Mouse (Mus musculus) liver, embryonic 14.5 days (tissue): ENCODE measurements around the gene Rplp0. TPM values are rescaled to one million over a fixed set of nuclear protein-coding genes. Genes with fewer than 3 reads are reported as not detected.
"Not testable (repeated sequence)": the region's sequence is repeated elsewhere in the genome, so short reads cannot be mapped to it uniquely, and the experiment has no call there.

Source experiments
- ATAC-seq: fragments of 200-750 bp; cut with Nextera tagmentation; 2 replicates; pipeline ENCODE4 v1.8.0; 2017; ENCODE audit warnings: moderate number of reproducible peaks, mild to moderate bottlenecking, moderate library complexity; ENCODE audit not compliant: insufficient read depth
- DNase-seq, 3 experiments: peaks; one replicate each; pipeline ENCODE4 v3.0.0-alpha.2; 2012 to 2013; ENCODE audit warnings: low read depth in 3 of 3, low spot score in 3 of 3
- H3K27ac ChIP-seq: fragments of 300-500 bp; sonication (generic); 2 replicates; pipeline ENCODE4 v1.5.1; 2014; ENCODE audit warnings: moderate library complexity, mild to moderate bottlenecking, control low read depth, inconsistent platforms
- H3K27me3 ChIP-seq: fragments of 300-500 bp; sonication (generic); 2 replicates; pipeline ENCODE4 v1.6.1; 2014; ENCODE audit warnings: mild to moderate bottlenecking, low read length, moderate library complexity; ENCODE audit not compliant: control insufficient read depth, insufficient read depth
- H3K36me3 ChIP-seq: fragments of 300-500 bp; sonication (generic); replicated peaks from 2 replicates; pipeline ENCODE4 v1.6.1; 2014; ENCODE audit warnings: low read depth; ENCODE audit not compliant: control insufficient read depth, insufficient read depth
- H3K4me1 ChIP-seq, 2 experiments: fragments of 200-500 bp in 1 of 2; fragments of 300-500 bp in 1 of 2; sonication (generic) in 1 of 2; replicated peaks; 2 replicates each; pipeline ENCODE4 v1.6.1; 2012 to 2014; ENCODE audit warnings: antibody characterized with exemption in 1 of 2, inconsistent platforms in 1 of 2, low read length in 1 of 2; ENCODE audit not compliant: control insufficient read depth in 2 of 2, insufficient read depth in 2 of 2
- H3K4me2 ChIP-seq: fragments of 300-500 bp; sonication (generic); 2 replicates; pipeline ENCODE4 v1.6.1; 2014; ENCODE audit warnings: low read depth, mild to moderate bottlenecking, control low read depth, moderate library complexity
- H3K4me3 ChIP-seq, 2 experiments: fragments of 200-500 bp in 1 of 2; fragments of 300-500 bp in 1 of 2; sonication (generic) in 1 of 2; 2 replicates each; pipeline ENCODE4 v1.5.1; 2012 to 2014; ENCODE audit warnings: low read depth in 2 of 2, low read length in 2 of 2, mild to moderate bottlenecking in 2 of 2, control low read depth in 1 of 2, inconsistent platforms in 1 of 2, moderate library complexity in 1 of 2; ENCODE audit not compliant: insufficient read depth in 1 of 2
- H3K9ac ChIP-seq: fragments of 300-500 bp; sonication (generic); replicated peaks from 2 replicates; pipeline ENCODE4 v1.6.1; 2014; ENCODE audit warnings: mild to moderate bottlenecking, control low read depth, moderate library complexity
- H3K9me3 ChIP-seq: fragments of 300-500 bp; sonication (generic); 2 replicates; pipeline ENCODE4 v1.6.1; 2016; ENCODE audit warnings: low read length, mixed read lengths; ENCODE audit not compliant: control insufficient read depth
- CTCF ChIP-seq: IDR thresholded peaks from 2 replicates; pipeline ENCODE4 v1.5.1; 2016; ENCODE audit warnings: antibody characterized with exemption, low read depth, control low read depth
- EP300 ChIP-seq: IDR thresholded peaks from 2 replicates; pipeline ENCODE4 v1.6.1; 2016; ENCODE audit warnings: antibody characterized with exemption, low read depth
- WGBS: fragments of 180-500 bp; shearing (Covaris S2); extraction: QIAGEN DNeasy Blood & Tissue Kit; methylation state at CpG from one replicate; pipeline ENCODE4 v1.1.7; 2014; ENCODE audit not compliant: insufficient replicate concordance; 5-methylcytosine and 5-hydroxymethylcytosine counted together
- polyA plus RNA-seq, 2 experiments: library from polyadenylated mRNA; depleted of rRNA in 1 of 2; stranded (reverse) in 1 of 2; unstranded in 1 of 2; fragments of >200 nt; fragmentation: Nextera tagmentation in 1 of 2; extraction: Ambion mirVana in 1 of 2; gene quantifications; 2 replicates each; pipeline versions ENCODE4 v1.2.1 to v1.2.3; 2012 to 2014

Gene Rplp0
- polyA plus RNA-seq, 2 experiments, result 1,503 to 2,132 TPM

DNA sequence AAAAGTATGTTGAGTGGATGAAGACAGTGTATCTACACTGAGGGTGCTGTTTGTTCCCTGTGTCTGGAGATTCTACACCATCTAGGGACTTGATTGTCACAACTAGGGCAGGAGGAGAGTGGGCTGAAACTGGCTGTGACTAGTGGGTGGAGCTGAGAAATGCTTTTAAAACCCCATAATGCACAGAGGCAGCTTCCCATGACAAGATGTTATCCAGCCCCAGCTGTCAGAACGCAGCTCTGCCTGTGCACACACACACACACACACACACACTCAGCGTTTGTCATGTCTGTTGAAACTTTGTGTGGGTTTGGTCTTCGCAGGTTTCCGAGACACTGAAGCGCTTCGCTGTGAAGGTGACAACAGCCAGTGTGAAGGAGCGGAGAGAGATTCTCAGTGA lies 11.8 kb downstream of the Rplp0 start:
- Histone ChIP-seq H3K4me1 (peaks cover 1 to 13% of the 10 kb centered on the region in 2 experiments; a peak in 3 of 4 replicates), H3K4me2 (no peak overlapping the region), H3K4me3 (no peak overlapping the region), H3K27me3 (no peaks in the 10 kb centered on the region), H3K36me3 (peaks cover 27% of the 10 kb centered on the region), H3K27ac (no peak overlapping the region), H3K9me3 (no peaks in the 10 kb centered on the region), H3K9ac (no peak overlapping the region)
- DNase-seq, result no peak
- no peak for TF ChIP-seq EP300
- no peak for TF ChIP-seq CTCF
- ATAC-seq, result no peak
- WGBS, result 87% methylated on average over 7 of the region's 7 CpGs

DNA sequence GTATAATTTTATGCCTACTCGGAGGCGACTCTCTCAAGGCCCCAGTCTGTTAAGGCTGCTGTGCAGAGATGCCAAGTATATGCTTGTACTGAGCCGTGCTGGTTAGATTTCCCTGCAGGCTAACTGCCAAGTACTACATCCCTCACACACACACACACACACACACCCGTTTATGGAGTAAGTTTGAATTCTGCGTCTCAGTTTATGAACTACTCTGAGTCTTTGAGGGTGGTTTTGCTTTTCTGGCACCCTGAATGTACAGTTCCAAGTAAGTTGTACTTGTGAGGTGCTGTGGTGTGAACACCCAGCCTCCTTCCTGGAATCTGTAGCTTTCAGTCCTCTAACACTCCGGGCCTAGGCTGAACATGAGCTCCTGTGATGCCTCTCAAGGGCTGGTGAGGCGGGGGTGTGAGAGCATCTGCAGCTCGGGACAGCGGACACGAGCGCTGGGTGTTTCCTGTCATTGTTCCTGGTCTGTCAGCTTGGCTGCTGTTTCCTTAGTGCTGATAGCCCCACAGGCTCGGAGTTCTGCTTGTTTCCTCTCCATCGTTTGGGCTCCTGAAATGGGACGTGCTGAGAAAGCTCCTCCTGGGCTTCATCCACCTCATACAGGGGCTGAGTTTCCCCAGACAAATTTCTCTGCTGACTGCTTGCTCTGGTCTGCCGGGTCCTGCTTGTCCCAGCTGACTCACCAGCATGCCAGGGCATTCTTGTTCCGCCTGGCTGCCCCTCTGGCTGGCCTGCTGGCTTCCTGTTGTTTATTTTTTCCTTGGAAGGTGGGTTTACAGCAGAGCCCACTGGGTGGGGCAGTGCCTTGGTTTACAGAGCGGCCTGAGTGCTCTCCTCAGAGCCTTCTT lies 13.6 kb downstream of the Rplp0 start:
- no peak overlapping the region for H3K4me3 ChIP-seq
- ATAC-seq, result peak; percentile 32; the same call in 1 of the 2 replicates

DNA sequence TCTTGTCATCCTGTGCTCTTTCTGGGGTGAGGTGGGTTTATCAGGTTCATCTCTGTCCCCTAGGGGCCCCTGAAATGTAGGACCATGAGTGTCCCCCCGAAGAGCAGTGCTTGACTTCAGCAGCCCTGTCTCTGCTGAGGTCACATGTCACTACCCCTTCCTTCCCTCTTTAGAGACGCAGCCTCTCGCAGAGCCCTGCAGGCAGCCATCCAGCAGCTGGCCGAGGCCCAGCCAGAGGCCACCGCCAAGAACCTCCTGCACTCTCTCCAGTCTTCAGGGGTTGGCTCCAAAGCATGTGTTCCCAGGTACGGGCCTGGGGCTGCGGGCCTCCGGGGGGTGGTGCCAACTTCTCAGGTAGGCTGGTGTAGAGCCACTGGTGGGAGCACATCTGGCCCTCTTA lies 15.7 kb downstream of the Rplp0 start:
- WGBS, result 75% methylated on average over 8 of the region's 8 CpGs
- no peak for ATAC-seq
- H3K4me1 ChIP-seq, result no peaks in the 10 kb centered on the region
- H3K4me3 ChIP-seq, result no peak overlapping the region
- H3K27ac ChIP-seq, result no peak overlapping the region
- no peaks in the 10 kb centered on the region for H3K9me3 ChIP-seq
- H3K4me2 ChIP-seq, result no peak overlapping the region
- H3K27me3 ChIP-seq, result no peaks in the 10 kb centered on the region
- no peak overlapping the region for H3K9ac ChIP-seq
- no peak for DNase-seq
- H3K36me3 ChIP-seq, result peaks cover 52% of the 10 kb centered on the region
- no peak for TF ChIP-seq CTCF
- no peak for TF ChIP-seq EP300

More for the DNA sequence above, 13.6 kb downstream of the Rplp0 start:
- Histone ChIP-seq H3K27ac (no peak overlapping the region), H3K4me1 (peaks cover 0 to 5% of the 10 kb centered on the region in 2 experiments; a peak in 2 of 4 replicates), H3K36me3 (peaks cover 37% of the 10 kb centered on the region), H3K9me3 (no peaks in the 10 kb centered on the region), H3K9ac (no peak overlapping the region), H3K4me2 (no peak overlapping the region), H3K27me3 (no peaks in the 10 kb centered on the region)
- TF ChIP-seq EP300, result no peak
- TF ChIP-seq CTCF, result no peak
- no peak for DNase-seq
- WGBS, result 47% methylated on average over 17 of the region's 17 CpGs

DNA sequence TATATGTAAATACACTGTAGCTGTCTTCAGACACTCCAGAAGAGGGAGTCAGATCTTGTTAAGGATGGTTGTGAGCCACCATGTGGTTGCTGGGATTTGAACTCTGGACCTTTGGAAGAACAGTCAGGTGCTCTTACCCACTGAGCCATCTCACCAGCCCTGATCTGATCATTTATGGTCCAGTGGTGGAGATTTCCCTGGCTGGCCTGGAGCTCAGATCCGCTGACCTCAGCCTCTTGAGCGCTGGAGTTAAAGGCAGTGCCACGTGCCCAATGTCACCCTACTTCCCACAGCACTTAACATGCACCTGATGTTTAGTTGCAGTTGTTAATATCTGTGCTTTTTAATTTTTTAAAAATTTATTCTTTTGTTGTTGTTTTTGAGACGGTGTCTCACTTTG lies 18.4 kb downstream of the Rplp0 start:
- H3K4me1 ChIP-seq, H3K9me3 ChIP-seq, H3K27ac ChIP-seq, H3K4me2 ChIP-seq, ATAC-seq, DNase-seq, H3K9ac ChIP-seq, H3K27me3 ChIP-seq, H3K4me3 ChIP-seq: not testable (repeated sequence)
- peaks cover 73% of the 10 kb centered on the region for H3K36me3 ChIP-seq
- WGBS, result 85% methylated on average over 4 of the region's 4 CpGs

DNA sequence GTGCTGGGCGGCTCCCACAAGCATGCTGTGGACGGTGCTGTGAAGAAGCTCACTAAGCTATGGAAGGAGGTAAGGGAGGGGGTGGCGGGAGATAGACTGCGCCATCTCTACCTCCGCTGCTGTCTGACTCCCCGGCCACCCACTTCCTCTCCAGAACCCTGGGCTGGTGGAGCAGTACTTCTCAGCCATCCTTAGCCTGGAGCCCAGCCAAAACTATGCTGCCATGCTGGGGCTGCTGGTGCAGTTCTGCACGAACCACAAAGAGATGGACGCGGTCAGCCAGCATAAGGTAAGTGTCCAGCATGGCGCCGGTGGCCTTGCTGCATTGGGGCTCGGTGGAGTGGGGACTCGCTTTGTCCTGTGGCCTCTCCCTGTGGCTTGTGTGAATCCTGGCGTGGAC lies 19.7 kb downstream of the Rplp0 start:
- Histone ChIP-seq H3K27ac (no peak overlapping the region), H3K4me3 (no peak overlapping the region), H3K36me3 (peaks cover 75% of the 10 kb centered on the region), H3K4me2 (no peak overlapping the region), H3K27me3 (no peaks in the 10 kb centered on the region), H3K9ac (no peak overlapping the region), H3K4me1 (no peaks in the 10 kb centered on the region), H3K9me3 (no peaks in the 10 kb centered on the region; the same call in 1 of the 2 replicates)
- WGBS, result 84% methylated on average over 14 of the region's 14 CpGs
- DNase-seq, result no peak
- TF ChIP-seq CTCF (no peak), EP300 (no peak)
- no peak for ATAC-seq
